Comparison of ENCODE assay signal across 8 mouse cellular contexts in the genomic region with DNA sequence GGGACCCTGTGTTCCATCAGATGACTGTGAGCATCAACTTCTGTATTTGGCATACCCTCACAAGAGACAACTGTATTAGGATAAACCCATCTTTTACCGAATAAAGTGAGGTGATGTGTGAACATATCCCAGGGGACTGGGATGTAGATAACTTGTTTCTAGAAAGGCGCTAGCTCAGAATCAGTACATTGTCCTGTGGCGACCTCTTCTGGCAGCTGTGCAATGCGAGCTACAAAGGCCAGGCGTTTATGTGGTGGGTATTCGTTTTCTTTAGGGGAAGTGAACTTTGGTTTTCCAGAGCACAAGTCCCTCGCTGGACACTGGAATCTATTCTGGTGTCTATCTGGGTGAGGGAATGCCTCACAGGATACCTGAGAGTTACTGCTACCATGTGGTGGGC. TPM values are rescaled to one million over a fixed set of nuclear protein-coding genes. Genes with fewer than 3 reads are reported as not detected.
DNase-seq lines count a peak whose midpoint lies in the region; ATAC-seq lines count a peak whose summit lies in the region.

No protein-coding gene starts in this region.

- H3K9ac ChIP-seq in forebrain, embryonic 14.5 days (ENCODE audit: low read length) = no peak overlapping the region
- H3K9ac ChIP-seq in forebrain, embryonic 12.5 days = no peak overlapping the region
- no peak overlapping the region for H3K9ac ChIP-seq in neural tube, embryonic 15.5 days (replicated peaks)

- H3K4me3 ChIP-seq in forebrain, embryonic 14.5 days (ENCODE audit: low read depth, low read length) = no peak overlapping the region
- no peak overlapping the region for H3K4me3 ChIP-seq in forebrain, embryonic 12.5 days (replicated peaks)
- H3K4me3 ChIP-seq in neural tube, embryonic 15.5 days (replicated peaks) = no peak overlapping the region

- 16% methylated on average over 7 of the region's 7 CpGs for WGBS in forebrain, embryonic 14.5 days
- 13% methylated on average over 7 of the region's 7 CpGs for WGBS in forebrain, embryonic 12.5 days
- WGBS in neural tube, embryonic 15.5 days = 14% methylated on average over 7 of the region's 7 CpGs

- no peaks in the 10 kb centered on the region for H3K9me3 ChIP-seq in forebrain, embryonic 14.5 days (replicated peaks; ENCODE audit: control insufficient read depth, low read length)
- H3K9me3 ChIP-seq in forebrain, embryonic 12.5 days = no peaks in the 10 kb centered on the region
- no peaks in the 10 kb centered on the region for H3K9me3 ChIP-seq in neural tube, embryonic 15.5 days (replicated peaks)

- H3K4me1 ChIP-seq in forebrain, embryonic 14.5 days (ENCODE audit: control insufficient read depth, insufficient read depth, low read length) = no peaks in the 10 kb centered on the region
- H3K4me1 ChIP-seq in forebrain, embryonic 12.5 days = no peaks in the 10 kb centered on the region
- H3K4me1 ChIP-seq in neural tube, embryonic 15.5 days = no peaks in the 10 kb centered on the region

- H3K36me3 ChIP-seq in forebrain, embryonic 14.5 days (ENCODE audit: control insufficient read depth, insufficient read depth, low read length) = no peaks in the 10 kb centered on the region
- H3K36me3 ChIP-seq in forebrain, embryonic 12.5 days (replicated peaks) = no peaks in the 10 kb centered on the region
- no peaks in the 10 kb centered on the region for H3K36me3 ChIP-seq in neural tube, embryonic 15.5 days

- H3K27me3 ChIP-seq in forebrain, embryonic 14.5 days (replicated peaks; ENCODE audit: control insufficient read depth, insufficient read depth, low read length) = no peaks in the 10 kb centered on the region
- H3K27me3 ChIP-seq in forebrain, embryonic 12.5 days = no peaks in the 10 kb centered on the region
- H3K27me3 ChIP-seq in neural tube, embryonic 15.5 days (replicated peaks) = no peaks in the 10 kb centered on the region

- ATAC-seq in forebrain, embryonic 14.5 days = no peak
- ATAC-seq in forebrain, embryonic 12.5 days (ENCODE audit: low FRiP score) = no peak
- no peak for ATAC-seq in neural tube, embryonic 15.5 days (ENCODE audit: low FRiP score)
- ATAC-seq in megakaryocyte progenitor cell, adult 5-6 weeks (replicated peaks; ENCODE audit: poor library complexity) = peak; percentile 98
- no peak for ATAC-seq in erythroid progenitor cell, adult 5-6 weeks (replicated peaks; ENCODE audit: low FRiP score, poor library complexity, severe bottlenecking)

- no peak overlapping the region for H3K27ac ChIP-seq in forebrain, embryonic 14.5 days (ENCODE audit: low read depth, low read length)
- H3K27ac ChIP-seq in forebrain, embryonic 12.5 days = no peak overlapping the region
- H3K27ac ChIP-seq in neural tube, embryonic 15.5 days (replicated peaks) = no peak overlapping the region

- H3K4me2 ChIP-seq in forebrain, embryonic 14.5 days (ENCODE audit: low read length) = no peak overlapping the region
- no peak overlapping the region for H3K4me2 ChIP-seq in forebrain, embryonic 12.5 days
- no peak overlapping the region for H3K4me2 ChIP-seq in neural tube, embryonic 15.5 days

- peak; percentile 69 for DNase-seq in forebrain, embryonic 14.5 days (ENCODE audit: low spot score)
- DNase-seq in neural tube, embryonic 10.5 days (ENCODE audit: extremely low spot score, low spot score) = peak; percentile 43
- peak; percentile 7 for DNase-seq in c-Kit-positive CD71-positive TER-119-negative erythroid progenitor cells, embryonic 14.5 days (ENCODE audit: low read depth)
- DNase-seq in kidney, postnatal 10 days = peak; percentile 76

RNA-seq across cellular contexts. Expression of a gene that starts 16.8 kb away (rescaled TPM):
- not detected in 2 replicates for polyA plus RNA-seq in forebrain, embryonic 14.5 days (2014; fragmentation: Nextera tagmentation; extraction: Ambion mirVana)
- polyA plus RNA-seq in forebrain, embryonic 12.5 days (2016; fragmentation: Nextera tagmentation; extraction: Ambion mirVana) = not detected in 2 replicates
- polyA plus RNA-seq in neural tube, embryonic 15.5 days (2015; fragmentation: Nextera tagmentation; extraction: Ambion mirVana) = not detected in 2 replicates
- total RNA-seq in megakaryocyte progenitor cell, adult 5-6 weeks (2015) = not detected in 2 replicates
- not detected in 2 replicates for total RNA-seq in megakaryocyte progenitor cell, adult 5-6 weeks (2017)
- total RNA-seq in erythroid progenitor cell, adult 5-6 weeks (2015; ENCODE audit: low replicate concordance) = not detected in 2 replicates
- total RNA-seq in erythroid progenitor cell, adult 5-6 weeks (2017; ENCODE audit: low replicate concordance) = not detected in 2 replicates

RNA-seq across cellular contexts. Expression of a gene that starts 33.3 kb away (rescaled TPM):
- polyA plus RNA-seq in forebrain, embryonic 14.5 days (2014; fragmentation: Nextera tagmentation; extraction: Ambion mirVana) = not detected in 2 replicates
- not detected in 2 replicates for polyA plus RNA-seq in forebrain, embryonic 12.5 days (2016; fragmentation: Nextera tagmentation; extraction: Ambion mirVana)
- polyA plus RNA-seq in neural tube, embryonic 15.5 days (2015; fragmentation: Nextera tagmentation; extraction: Ambion mirVana) = not detected in 2 replicates
- not detected in 2 replicates for total RNA-seq in megakaryocyte progenitor cell, adult 5-6 weeks (2015)
- not detected in 2 replicates for total RNA-seq in megakaryocyte progenitor cell, adult 5-6 weeks (2017)
- not detected in 2 replicates for total RNA-seq in erythroid progenitor cell, adult 5-6 weeks (2015; ENCODE audit: low replicate concordance)
- not detected in 2 replicates for total RNA-seq in erythroid progenitor cell, adult 5-6 weeks (2017; ENCODE audit: low replicate concordance)

RNA-seq across cellular contexts. Expression of a gene that starts 44.8 kb away (rescaled TPM):
- polyA plus RNA-seq in forebrain, embryonic 14.5 days (2014; fragmentation: Nextera tagmentation; extraction: Ambion mirVana) = 0.36 TPM in 1 of 2 replicates, not detected in the other
- polyA plus RNA-seq in forebrain, embryonic 12.5 days (2016; fragmentation: Nextera tagmentation; extraction: Ambion mirVana) = 0.14 TPM in 1 of 2 replicates, not detected in the other
- polyA plus RNA-seq in neural tube, embryonic 15.5 days (2015; fragmentation: Nextera tagmentation; extraction: Ambion mirVana) = not detected in 2 replicates
- 0.54 and 1.2 TPM in 2 replicates for total RNA-seq in megakaryocyte progenitor cell, adult 5-6 weeks (2015)
- 0.44 TPM in 1 of 2 replicates, not detected in the other for total RNA-seq in megakaryocyte progenitor cell, adult 5-6 weeks (2017)
- not detected in 2 replicates for total RNA-seq in erythroid progenitor cell, adult 5-6 weeks (2015; ENCODE audit: low replicate concordance)
- 0.90 TPM in 1 of 2 replicates, not detected in the other for total RNA-seq in erythroid progenitor cell, adult 5-6 weeks (2017; ENCODE audit: low replicate concordance)

Comparison
In these comparisons a context has a peak if more than half of its experiments do, and no peak if none do; other contexts are left out.
1. DNase-seq: peak in every context shown above with its lines; median percentile 76 in kidney, postnatal 10 days; 69 in forebrain, embryonic 14.5 days; 43 in neural tube, embryonic 10.5 days; 7 in c-Kit-positive CD71-positive TER-119-negative erythroid progenitor cells, embryonic 14.5 days.